7 mouse cellular contexts compared by ENCODE assay signal in the genomic region with DNA sequence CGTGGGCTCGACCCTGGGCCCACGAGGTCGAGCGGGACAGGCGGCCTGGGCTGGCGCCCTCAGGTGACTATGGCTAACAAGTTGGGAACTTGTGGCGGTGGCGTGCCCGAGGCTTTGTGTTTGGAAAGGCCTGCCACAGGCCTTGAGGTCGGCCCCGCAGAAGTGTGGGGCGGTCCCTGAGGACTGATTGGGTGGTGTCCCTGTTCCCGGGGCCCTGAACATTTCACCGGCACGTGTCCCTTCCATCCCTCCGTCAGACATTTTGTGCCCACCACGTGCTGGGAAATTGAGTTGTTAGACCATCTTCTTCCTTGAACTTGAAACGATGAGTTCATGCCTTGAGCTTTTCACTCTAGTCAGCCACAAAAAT. TPM values are rescaled to one million over a fixed set of nuclear protein-coding genes. Genes with fewer than 3 reads are reported as not detected.
A peak's percentile ranks its signal among the peaks of the same experiment; 100 is the strongest.
DNase-seq lines count a peak whose midpoint lies in the region; ATAC-seq lines count a peak whose summit lies in the region.

No protein-coding gene starts in this region.

- DNase-seq in NIH3T3 (ENCODE audit: low read depth): peak; percentile 73
- peak; percentile 73 for DNase-seq in cerebellum, adult 9-11 months
- DNase-seq in gastrocnemius, adult 8-10 months (ENCODE audit: low spot score in 2 of 2): peak; percentile 14 to 23
- DNase-seq in induced T-regulatory cell, adult 2 months (ENCODE audit: low read depth): peak; percentile 81
- DNase-seq in left cerebral cortex, postnatal 14 days (ENCODE audit: low spot score in 2 of 2): peak; percentile 40 to 57
- DNase-seq in skeletal muscle tissue, adult 2 months (ENCODE audit: low read depth, low spot score): peak; percentile 33

- intact Hi-C loops in left cerebral cortex, postnatal 14 days (cut with DNase I): no loop called here

- peak; percentile 48 for ATAC-seq in megakaryocyte-erythroid progenitor cell, adult 5-6 weeks (replicated peaks; ENCODE audit: low FRiP score, low TSS enrichment, poor library complexity, severe bottlenecking)

RNA-seq across cellular contexts. Expression of a gene that starts 1.8 kb away (rescaled TPM):
- total RNA-seq in gastrocnemius, adult 8-10 months (2022): 10 to 100 TPM; 64.6 to 80.2 (median 70.7) TPM
- 10 to 100 TPM; 43.7 to 43.9 TPM for total RNA-seq in left cerebral cortex, postnatal 14 days (2021)
- 736 and 1,006 TPM in 2 replicates for total RNA-seq in megakaryocyte-erythroid progenitor cell, adult 5-6 weeks (2014; fragmentation: Nextera tagmentation)
- 180 and 265 TPM in 2 replicates for total RNA-seq in megakaryocyte-erythroid progenitor cell, adult 5-6 weeks (2017)

RNA-seq across cellular contexts. Expression of a gene that starts 36.6 kb away (rescaled TPM):
- 10 to 100 TPM; 15.3 to 19.1 (median 16.8) TPM for total RNA-seq in gastrocnemius, adult 8-10 months (2022)
- total RNA-seq in left cerebral cortex, postnatal 14 days (2021): 10 to 100 TPM; 20.8 to 24.5 TPM
- total RNA-seq in megakaryocyte-erythroid progenitor cell, adult 5-6 weeks (2014; fragmentation: Nextera tagmentation): 58.0 and 77.3 TPM in 2 replicates
- total RNA-seq in megakaryocyte-erythroid progenitor cell, adult 5-6 weeks (2017): 57.8 and 68.7 TPM in 2 replicates

RNA-seq across cellular contexts. Expression of a gene that starts 39.2 kb away (rescaled TPM):
- not detected for total RNA-seq in gastrocnemius, adult 8-10 months (2022)
- not detected for total RNA-seq in left cerebral cortex, postnatal 14 days (2021)
- total RNA-seq in megakaryocyte-erythroid progenitor cell, adult 5-6 weeks (2014; fragmentation: Nextera tagmentation): 120 and 199 TPM in 2 replicates
- 129 and 182 TPM in 2 replicates for total RNA-seq in megakaryocyte-erythroid progenitor cell, adult 5-6 weeks (2017)

Comparison
In these comparisons a context has a peak if more than half of its experiments do, and no peak if none do; other contexts are left out.
1. Peak in every context shown above with its lines: DNase-seq and ATAC-seq.
2. DNase-seq: peak in every context shown above with its lines; median percentile 81 in induced T-regulatory cell, adult 2 months; 73 in NIH3T3; 73 in cerebellum, adult 9-11 months; 48 in left cerebral cortex, postnatal 14 days; 33 in skeletal muscle tissue, adult 2 months; 18 in gastrocnemius, adult 8-10 months.
3. RNA of a gene that starts 39.2 kb away (total RNA-seq): 120 to 199 TPM in megakaryocyte-erythroid progenitor cell, adult 5-6 weeks; not detected in left cerebral cortex, postnatal 14 days and not detected in gastrocnemius, adult 8-10 months; every median in the first group is over 100 times any median in the second.